Comparison of ENCODE assay signal across 8 mouse cellular contexts in the genomic region with DNA sequence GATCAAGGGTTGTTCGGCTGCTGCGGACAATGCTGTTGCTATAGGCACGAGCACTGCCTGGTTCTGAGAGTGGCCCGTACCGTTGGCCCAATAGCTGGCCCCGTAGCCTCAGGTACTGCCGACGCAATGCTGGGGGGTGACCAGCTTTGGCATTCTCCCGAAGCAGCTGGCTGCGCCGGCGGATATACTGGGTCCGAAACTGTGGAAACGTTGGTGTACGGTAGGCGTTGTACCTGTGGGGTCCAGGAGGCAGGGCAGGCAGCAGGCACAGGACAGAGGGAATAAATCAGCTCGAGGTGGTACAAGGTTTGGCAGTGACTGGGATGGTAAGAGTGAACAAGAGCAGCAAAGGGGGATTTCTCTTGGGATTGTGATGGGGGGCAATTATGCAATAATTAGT. TPM values are rescaled to one million over a fixed set of nuclear protein-coding genes. Genes with fewer than 3 reads are reported as not detected.
DNase-seq lines count a peak whose midpoint lies in the region; ATAC-seq and TF ChIP-seq lines count a peak whose summit lies in the region.

No protein-coding gene starts in this region.

- TF ChIP-seq CTCF in spleen, adult 2 months (IDR thresholded peaks at IDR 0.05; ENCODE audit: extremely low read depth, insufficient read depth, insufficient read length, insufficient replicate concordance) = no peak

- DNase-seq in cerebellum, adult 9-10 months = peak; percentile 43
- no peak for DNase-seq in cerebellum, postnatal 36 days
- no peak for DNase-seq in spleen, adult 2 months (ENCODE audit: low read depth in 1 of 2, low spot score in 2 of 2)
- DNase-seq in spleen, adult 18-20 months = no peak
- no peak for DNase-seq in limb, embryonic 14.5 days (ENCODE audit: low spot score)
- DNase-seq in adrenal gland, adult 18-20 months (ENCODE audit: low spot score in 2 of 2) = no peak
- DNase-seq in gastrocnemius, postnatal 36 days = no peak

- no peak for TF ChIP-seq POLR2A in spleen, adult 2 months (IDR thresholded peaks at IDR 0.05; ENCODE audit: low read depth, low read length)
- no peak for TF ChIP-seq POLR2A in limb, embryonic 14.5 days (IDR thresholded peaks at IDR 0.05; ENCODE audit: borderline replicate concordance, extremely low read depth, insufficient read depth, insufficient read length)

- peaks cover 4% of the 10 kb centered on the region; the same call in 1 of the 2 replicates for H3K4me1 ChIP-seq in spleen, adult 2 months (ENCODE audit: control insufficient read depth, insufficient read depth, insufficient read length)
- no peaks in the 10 kb centered on the region for H3K4me1 ChIP-seq in limb, embryonic 14.5 days (ENCODE audit: control insufficient read depth, insufficient read depth, low read length)
- no peaks in the 10 kb centered on the region for H3K4me1 ChIP-seq in stomach, embryonic 16.5 days (ENCODE audit: control insufficient read depth, insufficient read depth, low read length)

- H3K4me2 ChIP-seq in limb, embryonic 14.5 days (replicated peaks; ENCODE audit: low read depth, low read length, severe bottlenecking) = peak overlapping the region; percentile 53
- H3K4me2 ChIP-seq in stomach, embryonic 16.5 days (ENCODE audit: low read depth, low read length) = peak overlapping the region; percentile 59

- H3K9ac ChIP-seq in limb, embryonic 14.5 days (ENCODE audit: low read depth, low read length, severe bottlenecking) = no peak overlapping the region
- H3K9ac ChIP-seq in stomach, embryonic 16.5 days (ENCODE audit: low read length) = no peak overlapping the region

- peaks cover 4% of the 10 kb centered on the region for H3K36me3 ChIP-seq in spleen, adult 2 months (ENCODE audit: control insufficient read depth, insufficient read depth, low read length)
- peaks cover 8% of the 10 kb centered on the region; the same call in 1 of the 2 replicates for H3K36me3 ChIP-seq in limb, embryonic 14.5 days (ENCODE audit: control insufficient read depth, insufficient read depth, low read length)
- H3K36me3 ChIP-seq in stomach, embryonic 16.5 days (ENCODE audit: control insufficient read depth, insufficient read depth, low read length) = no peaks in the 10 kb centered on the region

- WGBS in spleen, adult 2 months = 88% methylated on average over 17 of the region's 17 CpGs
- WGBS in limb, embryonic 14.5 days = 93% methylated on average over 17 of the region's 17 CpGs
- 89% methylated on average over 17 of the region's 17 CpGs for WGBS in stomach, embryonic 16.5 days

- H3K9me3 ChIP-seq in limb, embryonic 14.5 days (ENCODE audit: control insufficient read depth, low read length) = no peaks in the 10 kb centered on the region
- no peaks in the 10 kb centered on the region for H3K9me3 ChIP-seq in stomach, embryonic 16.5 days (replicated peaks; ENCODE audit: control insufficient read depth, low read length)

- intact Hi-C loops in gastrocnemius, postnatal 36 days (cut with DNase I) = no loop called here

- no peaks in the 10 kb centered on the region for H3K27me3 ChIP-seq in spleen, adult 2 months (ENCODE audit: control insufficient read depth, insufficient read depth, low read length)
- H3K27me3 ChIP-seq in limb, embryonic 14.5 days (ENCODE audit: control insufficient read depth, insufficient read depth, low read length) = no peaks in the 10 kb centered on the region
- H3K27me3 ChIP-seq in stomach, embryonic 16.5 days (ENCODE audit: control insufficient read depth, insufficient read depth, low read length) = no peaks in the 10 kb centered on the region

- H3K27ac ChIP-seq in spleen, adult 2 months (ENCODE audit: insufficient read depth, low read length) = peak overlapping the region; percentile 45
- no peak overlapping the region for H3K27ac ChIP-seq in limb, embryonic 14.5 days (replicated peaks; ENCODE audit: low read depth, low read length)
- no peak overlapping the region for H3K27ac ChIP-seq in stomach, embryonic 16.5 days (ENCODE audit: low read length)

- ATAC-seq in limb, embryonic 14.5 days (ENCODE audit: low FRiP score, low read depth) = no peak
- no peak for ATAC-seq in stomach, embryonic 16.5 days (ENCODE audit: insufficient read depth, low FRiP score)

- H3K4me3 ChIP-seq in spleen, adult 2 months (ENCODE audit: extremely low read depth, insufficient read depth, insufficient read length) = no peak overlapping the region; the same call in 1 of the 2 replicates
- H3K4me3 ChIP-seq in limb, embryonic 14.5 days (replicated peaks; ENCODE audit: low read length) = peak overlapping the region; percentile 52
- peak overlapping the region; percentile 60 for H3K4me3 ChIP-seq in stomach, embryonic 16.5 days (replicated peaks; ENCODE audit: low read length)

RNA-seq across cellular contexts. Expression of a gene that starts 1.3 kb away (rescaled TPM):
- 64.1 and 85.8 TPM in 2 replicates for polyA plus RNA-seq in spleen, adult 2 months (2012; rRNA removed)
- 90.6 and 127 TPM in 2 replicates for polyA plus RNA-seq in limb, embryonic 14.5 days (2012; rRNA removed)
- polyA plus RNA-seq in limb, embryonic 14.5 days (2014; fragmentation: Nextera tagmentation; extraction: Ambion mirVana) = 18.7 and 19.7 TPM in 2 replicates
- 31.5 and 35.5 TPM in 2 replicates for polyA plus RNA-seq in stomach, embryonic 16.5 days (2015; fragmentation: Nextera tagmentation; extraction: Ambion mirVana)
- total RNA-seq in adrenal gland, adult 18-20 months (2021) = 10 to 100 TPM; 58.0 to 61.7 TPM
- 10 to 100 TPM; 12.3 TPM for total RNA-seq in gastrocnemius, postnatal 36 days (2021)

RNA-seq across cellular contexts. Expression of a gene that starts 14.3 kb away (rescaled TPM):
- 89.2 and 95.6 TPM in 2 replicates for polyA plus RNA-seq in spleen, adult 2 months (2012; rRNA removed)
- polyA plus RNA-seq in limb, embryonic 14.5 days (2012; rRNA removed) = 355 and 465 TPM in 2 replicates
- 496 and 541 TPM in 2 replicates for polyA plus RNA-seq in limb, embryonic 14.5 days (2014; fragmentation: Nextera tagmentation; extraction: Ambion mirVana)
- polyA plus RNA-seq in stomach, embryonic 16.5 days (2015; fragmentation: Nextera tagmentation; extraction: Ambion mirVana) = 396 and 404 TPM in 2 replicates
- total RNA-seq in adrenal gland, adult 18-20 months (2021) = 100 to 1,000 TPM; 107 to 140 TPM
- 10 to 100 TPM; 56.4 to 78.2 TPM for total RNA-seq in gastrocnemius, postnatal 36 days (2021)

RNA-seq across cellular contexts. Expression of a gene that starts 41.1 kb away (rescaled TPM):
- polyA plus RNA-seq in spleen, adult 2 months (2012; rRNA removed) = 52.2 and 65.4 TPM in 2 replicates
- polyA plus RNA-seq in limb, embryonic 14.5 days (2012; rRNA removed) = 2.6 and 3.5 TPM in 2 replicates
- 0.92 and 0.97 TPM in 2 replicates for polyA plus RNA-seq in limb, embryonic 14.5 days (2014; fragmentation: Nextera tagmentation; extraction: Ambion mirVana)
- 0.41 and 0.62 TPM in 2 replicates for polyA plus RNA-seq in stomach, embryonic 16.5 days (2015; fragmentation: Nextera tagmentation; extraction: Ambion mirVana)
- 1 to 10 TPM; 1.7 to 3.1 TPM for total RNA-seq in adrenal gland, adult 18-20 months (2021)
- under 1 TPM; 0.39 to 0.64 TPM for total RNA-seq in gastrocnemius, postnatal 36 days (2021)

RNA-seq across cellular contexts. Expression of a gene that starts 44.6 kb away (rescaled TPM):
- polyA plus RNA-seq in spleen, adult 2 months (2012; rRNA removed) = 13.9 and 16.5 TPM in 2 replicates
- 19.4 and 25.3 TPM in 2 replicates for polyA plus RNA-seq in limb, embryonic 14.5 days (2012; rRNA removed)
- polyA plus RNA-seq in limb, embryonic 14.5 days (2014; fragmentation: Nextera tagmentation; extraction: Ambion mirVana) = 12.2 and 16.2 TPM in 2 replicates
- polyA plus RNA-seq in stomach, embryonic 16.5 days (2015; fragmentation: Nextera tagmentation; extraction: Ambion mirVana) = 10.9 and 11.6 TPM in 2 replicates
- 1 to 10 TPM; 8.2 to 9.4 TPM for total RNA-seq in adrenal gland, adult 18-20 months (2021)
- 1 to 10 TPM; 3.0 to 3.6 TPM for total RNA-seq in gastrocnemius, postnatal 36 days (2021)

RNA-seq across cellular contexts. Expression of a gene that starts 56.8 kb away (rescaled TPM):
- 14.1 and 17.4 TPM in 2 replicates for polyA plus RNA-seq in spleen, adult 2 months (2012; rRNA removed)
- polyA plus RNA-seq in limb, embryonic 14.5 days (2012; rRNA removed) = 65.3 and 67.4 TPM in 2 replicates
- polyA plus RNA-seq in limb, embryonic 14.5 days (2014; fragmentation: Nextera tagmentation; extraction: Ambion mirVana) = 51.9 and 56.1 TPM in 2 replicates
- 42.1 and 42.4 TPM in 2 replicates for polyA plus RNA-seq in stomach, embryonic 16.5 days (2015; fragmentation: Nextera tagmentation; extraction: Ambion mirVana)
- total RNA-seq in adrenal gland, adult 18-20 months (2021) = 10 to 100 TPM in 1 of 2 experiments, 1 to 10 TPM in 1; 8.6 to 11.1 TPM
- 1 to 10 TPM; 3.9 to 5.7 TPM for total RNA-seq in gastrocnemius, postnatal 36 days (2021)

Comparison
In these comparisons a context has a peak if more than half of its experiments do, and no peak if none do; other contexts are left out.
1. RNA of a gene that starts 41.1 kb away (polyA plus RNA-seq): 52.2 to 65.4 TPM in spleen, adult 2 months; 0.92 to 3.5 TPM in limb, embryonic 14.5 days and 0.41 to 0.62 TPM in stomach, embryonic 16.5 days; every median in the first group is over 10 times any median in the second.